Mouse (Mus musculus) layer of hippocampus, adult 2 months (tissue): ENCODE measurements around the gene Gm11168. TPM values are rescaled to one million over a fixed set of nuclear protein-coding genes. Genes with fewer than 3 reads are reported as not detected.
"Not testable (repeated sequence)": the region's sequence is repeated elsewhere in the genome, so short reads cannot be mapped to it uniquely, and the experiment has no call there.

Experiments used
- DNase-seq, 2 experiments: peaks; one replicate each; pipeline ENCODE4 v3.0.0; 2022; ENCODE audit warnings: low spot score in 2 of 2
- H3K27ac ChIP-seq: fragments of 200-600 bp; 2 replicates; pipeline ENCODE4 v1.8.1; 2022
- H3K4me3 ChIP-seq: fragments of 200-600 bp; 2 replicates; pipeline ENCODE4 v1.8.1; 2022; ENCODE audit warnings: mild to moderate bottlenecking
- microRNA-seq, 2 experiments: library from miRNA; unstranded; fragments of <30 nt; microRNA quantifications; one replicate each; pipeline ENCODE4 v1.2.0; 2021
- total RNA-seq, 2 experiments: library from RNA; stranded (reverse); gene quantifications; 2 replicates each; pipeline ENCODE4 v1.2.3; 2021

Gm11168 gene
- total RNA-seq, 2 experiments from 2014 or later: not detected

DNA sequence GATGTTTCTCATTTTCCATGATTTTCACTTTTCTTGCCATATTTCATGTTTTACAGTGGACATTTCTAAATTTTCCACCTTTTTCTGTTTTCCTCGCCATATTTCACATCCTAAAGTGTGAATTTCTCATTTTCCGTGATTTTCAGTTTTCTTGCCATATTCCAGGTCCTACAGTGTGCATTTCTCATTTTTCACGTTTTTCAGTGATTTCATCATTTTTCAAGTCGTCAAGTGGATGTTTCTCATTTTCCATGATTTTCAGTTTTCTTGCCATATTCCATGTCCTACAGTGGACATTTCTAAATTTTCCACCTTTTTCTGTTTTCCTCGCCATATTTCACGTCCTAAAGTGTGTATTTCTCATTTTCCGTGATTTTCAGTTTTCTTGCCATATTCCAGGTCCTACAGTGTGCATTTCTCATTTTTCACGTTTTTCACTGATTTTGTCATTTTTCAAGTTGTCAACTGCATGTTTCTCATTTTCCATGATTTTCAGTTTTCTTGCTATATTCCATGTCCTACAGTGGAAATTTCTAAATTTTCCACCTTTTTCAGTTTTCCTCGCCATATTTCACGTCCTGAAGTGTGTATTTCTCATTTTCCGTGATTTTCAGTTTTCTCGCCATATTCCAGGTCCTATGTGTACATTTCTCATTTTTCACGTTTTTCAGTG is 20.3 kb downstream of the Gm11168 start, which contains the start of gene Gm10718:
TSS of gene Gm10718 (plus strand) at position 236 of the 673 bp plus-strand sequence.
- not testable (repeated sequence) for H3K27ac ChIP-seq, H3K4me3 ChIP-seq
- DNase-seq: peak; percentile 64 to 70

DNA sequence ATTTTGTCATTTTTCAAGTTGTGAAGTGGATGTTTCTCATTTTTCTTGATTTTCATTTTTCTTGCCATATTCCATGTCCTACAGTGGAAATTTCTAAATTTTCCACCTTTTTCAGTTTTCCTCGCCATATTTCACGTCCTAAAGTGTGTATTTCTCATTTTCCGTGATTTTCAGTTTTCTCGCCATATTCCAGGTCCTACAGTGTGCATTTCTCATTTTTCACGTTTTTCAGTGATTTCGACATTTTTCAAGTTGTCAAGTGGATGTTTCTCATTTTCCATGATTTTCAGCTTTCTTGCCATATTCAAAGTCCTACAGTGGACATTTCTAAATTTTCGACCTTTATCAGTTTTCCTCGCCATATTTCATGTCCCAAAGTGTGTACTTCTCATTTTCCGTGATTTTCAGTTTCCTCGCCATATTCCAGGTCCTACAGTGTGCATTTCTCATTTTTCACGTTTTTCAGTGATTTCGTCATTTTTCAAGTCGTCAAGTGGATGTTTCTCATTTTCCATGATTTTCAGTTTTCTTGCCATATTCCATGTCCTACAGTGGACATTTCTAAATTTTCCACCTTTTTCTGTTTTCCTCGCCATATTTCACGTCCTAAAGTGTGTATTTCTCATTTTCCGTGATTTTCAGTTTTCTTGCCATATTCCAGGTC is 21.0 kb downstream of the Gm11168 start:
- peak; percentile 99 to 100 for DNase-seq
- not testable (repeated sequence) for H3K4me3 ChIP-seq, H3K27ac ChIP-seq

- H3K27ac ChIP-seq, H3K4me3 ChIP-seq: not testable (repeated sequence)
- DNase-seq: peak; percentile 72 to 78
Measured at GRCm38 (mm10) chr9:3024912-3025467, 21.8 kb downstream of the Gm11168 start, which contains the start of gene Gm10717. Gene Gm10717 (plus strand): TSS chr9:3025417.

GRCm38 (mm10) chr9:3025653-3026052 is 22.5 kb downstream of the Gm11168 start:
- H3K27ac ChIP-seq, H3K4me3 ChIP-seq: not testable (repeated sequence)
- peak; percentile 77 to 85 for DNase-seq

- not testable (repeated sequence) for H3K4me3 ChIP-seq, H3K27ac ChIP-seq, DNase-seq
Measured at GRCm38 (mm10) chr9:3026136-3026535, 23.0 kb downstream of the Gm11168 start.

GRCm38 (mm10) chr9:3026741-3027140 is 23.6 kb downstream of the Gm11168 start:
- H3K4me3 ChIP-seq, H3K27ac ChIP-seq, DNase-seq: not testable (repeated sequence)

- not testable (repeated sequence) for H3K27ac ChIP-seq, H3K4me3 ChIP-seq, DNase-seq
Measured at GRCm38 (mm10) chr9:3027200-3027599, 24.1 kb downstream of the Gm11168 start.

- not testable (repeated sequence) for H3K27ac ChIP-seq, H3K4me3 ChIP-seq
- peak; percentile 58 to 70 for DNase-seq
Measured at GRCm38 (mm10) chr9:3029276-3030000, 26.3 kb downstream of the Gm11168 start.

DNA sequence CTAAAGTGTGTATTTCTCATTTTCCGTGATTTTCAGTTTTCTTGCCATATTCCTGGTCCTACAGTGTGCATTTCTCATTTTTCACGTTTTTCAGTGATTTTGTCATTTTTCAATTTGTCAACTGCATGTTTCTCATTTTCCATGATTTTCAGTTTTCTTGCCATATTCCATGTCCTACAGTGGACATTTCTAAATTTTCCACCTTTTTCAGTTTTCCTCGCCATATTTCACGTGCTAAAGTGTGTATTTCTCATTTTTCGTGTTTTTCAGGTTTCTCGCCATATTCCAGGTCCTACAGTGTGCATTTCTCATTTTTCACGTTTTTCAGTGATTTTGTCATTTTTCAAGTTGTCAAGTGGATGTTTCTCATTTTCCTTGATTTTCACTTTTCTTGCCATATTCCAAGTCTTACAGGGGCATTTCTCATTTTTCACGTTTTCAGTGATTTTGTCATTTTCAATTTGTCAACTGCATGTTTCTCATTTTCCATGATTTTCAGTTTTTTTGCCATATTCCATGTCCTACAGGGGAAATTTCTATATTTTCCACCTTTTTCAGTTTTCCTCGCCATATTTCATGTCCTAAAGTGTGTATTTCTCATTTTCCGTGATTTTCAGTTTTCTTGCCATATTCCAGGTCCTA is 27.7 kb downstream of the Gm11168 start:
- not testable (repeated sequence) for H3K4me3 ChIP-seq, H3K27ac ChIP-seq, DNase-seq

DNA sequence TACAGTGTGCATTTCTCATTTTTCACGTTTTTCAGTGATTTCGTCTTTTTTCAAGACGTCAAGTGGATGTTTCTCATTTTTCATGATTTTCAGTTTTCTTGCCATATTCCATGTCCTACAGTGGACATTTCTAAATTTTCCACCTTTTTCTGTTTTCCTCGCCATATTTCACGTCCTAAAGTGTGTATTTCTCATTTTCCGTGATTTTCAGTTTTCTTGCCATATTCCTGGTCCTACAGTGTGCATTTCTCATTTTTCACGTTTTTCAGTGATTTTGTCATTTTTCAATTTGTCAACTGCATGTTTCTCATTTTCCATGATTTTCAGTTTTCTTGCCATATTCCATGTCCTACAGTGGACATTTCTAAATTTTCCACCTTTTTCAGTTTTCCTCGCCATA is 31.2 kb downstream of the Gm11168 start, which contains the start of gene Gm17535:
TSS of gene Gm17535 (plus strand) at position 301 of the 400 bp plus-strand sequence.
- not testable (repeated sequence) for DNase-seq, H3K4me3 ChIP-seq, H3K27ac ChIP-seq

GRCm38 (mm10) chr9:3036577-3036976 is 33.4 kb downstream of the Gm11168 start, which contains the start of gene Gm10715:
Gene Gm10715 (plus strand): TSS chr9:3036877.
- H3K27ac ChIP-seq, H3K4me3 ChIP-seq, DNase-seq: not testable (repeated sequence)

GRCm38 (mm10) chr9:3038161-3038560 is 35.0 kb downstream of the Gm11168 start:
- not testable (repeated sequence) for DNase-seq, H3K4me3 ChIP-seq, H3K27ac ChIP-seq

Small RNA genes within 50 kb of the gene (microRNA-seq; reads per million reads assigned to microRNA genes)
- gene Mir101c: 0 reads per million in 2 experiments

Other genes with a start within 250 kb of the Gm11168 start
- not detected for gene Gm10722, start 2.4 kb upstream of the Gm11168 start, total RNA-seq
- gene Gm10721, start 9.8 kb downstream of the Gm11168 start, total RNA-seq: under 1 TPM in 1 of 2 experiments, not detected in 1; 0.56 TPM
- not detected for gene Gm10720, start 12.3 kb downstream of the Gm11168 start, total RNA-seq
- under 1 TPM in 1 of 2 experiments, not detected in 1; 0.95 TPM for gene Gm10719, start 14.1 kb downstream of the Gm11168 start, total RNA-seq
- 1 to 10 TPM in 1 of 2 experiments, not detected in 1; 1.2 TPM for gene Gm10718, start 20.2 kb downstream of the Gm11168 start, total RNA-seq
- gene Gm10717, start 22.1 kb downstream of the Gm11168 start, total RNA-seq: not detected
- not detected for gene Gm17535, start 31.3 kb downstream of the Gm11168 start, total RNA-seq
- not detected for gene Gm10715, start 33.5 kb downstream of the Gm11168 start, total RNA-seq